Mouse (Mus musculus): ENCODE data around the gene Gphb5.

- no peak for TF ChIP-seq CTCF (IDR thresholded peaks at IDR 0.05; ENCODE audit: low read depth)
- no peak for TF ChIP-seq EP300 (IDR thresholded peaks at IDR 0.05; ENCODE audit: low read depth)
Measured at GRCm38 (mm10) chr12:75459656-75460055, 43.1 kb upstream of the Gphb5 start.
